Mouse (Mus musculus): ENCODE measurements around the gene Rab6b.

GRCm38 (mm10) chr9:103205786-103206185, 94.2 kb downstream of the Rab6b start:
- TF ChIP-seq GATA1 (IDR thresholded peaks at IDR 0.05; ENCODE audit: borderline replicate concordance, low read length) (no peak), POLR2AphosphoS5 (IDR thresholded peaks at IDR 0.05; ENCODE audit: insufficient replicate concordance, low read depth, low read length) (no peak), CTCF (IDR thresholded peaks at IDR 0.05; ENCODE audit: low read depth, low read length) (no peak)
